Mouse (Mus musculus) intestine, embryonic 15.5 days (tissue): ENCODE measurements around the gene Cphx3. TPM values are rescaled to one million over a fixed set of nuclear protein-coding genes. Genes with fewer than 3 reads are reported as not detected.
A peak's percentile ranks its signal among the peaks of the same experiment; 100 is the strongest.
"Not testable (repeated sequence)": the region's sequence is repeated elsewhere in the genome, so short reads cannot be mapped to it uniquely, and the experiment has no call there.

Source experiments
- ATAC-seq: fragments of 200-750 bp; cut with Nextera tagmentation; 2 replicates; pipeline ENCODE4 v1.8.0; 2017; ENCODE audit warnings: moderate TSS enrichment, moderate library complexity
- H3K27ac ChIP-seq: fragments of 300-500 bp; sonication (generic); 2 replicates; pipeline ENCODE4 v1.5.1; 2015; ENCODE audit warnings: mild to moderate bottlenecking, inconsistent platforms
- H3K27me3 ChIP-seq: fragments of 300-500 bp; sonication (generic); replicated peaks from 2 replicates; pipeline ENCODE4 v1.6.1; 2015; ENCODE audit warnings: inconsistent platforms
- H3K36me3 ChIP-seq: fragments of 300-500 bp; sonication (generic); 2 replicates; pipeline ENCODE4 v1.6.1; 2015; ENCODE audit warnings: inconsistent platforms
- H3K4me1 ChIP-seq: fragments of 300-500 bp; sonication (generic); replicated peaks from 2 replicates; pipeline ENCODE4 v1.6.1; 2015; ENCODE audit warnings: inconsistent platforms
- H3K4me2 ChIP-seq: fragments of 300-500 bp; sonication (generic); replicated peaks from 2 replicates; pipeline ENCODE4 v1.6.1; 2015; ENCODE audit warnings: mild to moderate bottlenecking, inconsistent platforms
- H3K4me3 ChIP-seq: fragments of 300-500 bp; sonication (generic); replicated peaks from 2 replicates; pipeline ENCODE4 v1.5.1; 2015; ENCODE audit warnings: inconsistent platforms
- H3K9ac ChIP-seq: fragments of 300-500 bp; sonication (generic); 2 replicates; pipeline ENCODE4 v1.6.1; 2015; ENCODE audit warnings: inconsistent platforms
- H3K9me3 ChIP-seq: fragments of 300-500 bp; sonication (generic); 2 replicates; pipeline ENCODE4 v1.6.1; 2016; ENCODE audit warnings: inconsistent platforms
- WGBS: fragments of 180-500 bp; shearing (Covaris S2); methylation state at CpG from one replicate; pipeline ENCODE4 v1.1.7; 2015; 5-methylcytosine and 5-hydroxymethylcytosine counted together
- polyA plus RNA-seq: library from polyadenylated mRNA; unstranded; fragments of >200 nt; fragmentation: Nextera tagmentation; extraction: Ambion mirVana; gene quantifications from 2 replicates; pipeline ENCODE4 v1.2.1, GENCODE M21; 2015

The Cphx3 gene
- polyA plus RNA-seq, 1 experiment from 2014 or later: not detected

DNA sequence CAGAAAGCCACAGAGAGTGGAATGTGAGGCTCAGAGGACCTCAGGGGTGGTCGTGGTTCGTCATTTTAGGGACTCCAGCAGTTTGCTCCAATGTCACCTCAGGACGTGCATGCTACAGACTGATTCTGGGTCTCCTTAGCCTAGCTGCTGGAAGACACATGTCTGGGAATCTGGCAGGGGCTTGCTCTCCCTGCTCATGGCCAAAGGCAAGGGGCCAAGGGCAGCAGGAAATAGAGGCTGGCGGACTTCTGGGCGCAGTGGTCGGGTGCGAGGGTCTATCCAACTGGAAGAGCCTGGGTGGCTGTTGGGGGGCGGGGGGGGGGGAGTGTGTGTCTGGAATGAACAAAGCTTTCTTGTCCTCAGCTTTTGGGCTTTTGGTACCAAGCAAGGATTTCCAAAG is 106.3 kb downstream of the Cphx3 start:
- no CpG with 5 or more reads among the region's 8 CpGs for WGBS
- H3K27ac ChIP-seq, H3K4me2 ChIP-seq, H3K36me3 ChIP-seq, ATAC-seq, H3K9ac ChIP-seq, H3K4me1 ChIP-seq, H3K27me3 ChIP-seq, H3K9me3 ChIP-seq, H3K4me3 ChIP-seq: not testable (repeated sequence)

DNA sequence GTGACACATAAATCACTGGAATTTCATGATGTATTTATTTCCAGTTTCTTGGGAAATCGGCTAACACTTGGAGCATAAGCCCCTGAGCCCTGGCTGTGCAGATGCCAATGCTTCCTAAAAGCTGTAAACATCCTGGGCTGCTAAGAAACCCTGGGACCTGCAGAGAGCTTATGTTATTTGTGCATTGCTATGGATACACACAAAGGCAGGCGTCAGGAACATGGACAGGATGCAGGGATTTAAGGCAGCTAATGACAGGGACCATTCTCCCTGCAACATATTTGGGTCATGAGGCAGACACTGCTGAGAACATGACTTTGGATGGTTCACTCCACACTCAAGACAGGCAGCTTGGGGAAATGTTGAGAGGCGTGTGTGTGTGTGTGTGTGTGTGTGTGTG is 115.8 kb downstream of the Cphx3 start:
- not testable (repeated sequence) for H3K9me3 ChIP-seq, H3K4me2 ChIP-seq, H3K4me3 ChIP-seq, H3K27ac ChIP-seq, H3K9ac ChIP-seq, H3K4me1 ChIP-seq, H3K27me3 ChIP-seq, ATAC-seq, H3K36me3 ChIP-seq
- no CpG with 5 or more reads among the region's 3 CpGs for WGBS

DNA sequence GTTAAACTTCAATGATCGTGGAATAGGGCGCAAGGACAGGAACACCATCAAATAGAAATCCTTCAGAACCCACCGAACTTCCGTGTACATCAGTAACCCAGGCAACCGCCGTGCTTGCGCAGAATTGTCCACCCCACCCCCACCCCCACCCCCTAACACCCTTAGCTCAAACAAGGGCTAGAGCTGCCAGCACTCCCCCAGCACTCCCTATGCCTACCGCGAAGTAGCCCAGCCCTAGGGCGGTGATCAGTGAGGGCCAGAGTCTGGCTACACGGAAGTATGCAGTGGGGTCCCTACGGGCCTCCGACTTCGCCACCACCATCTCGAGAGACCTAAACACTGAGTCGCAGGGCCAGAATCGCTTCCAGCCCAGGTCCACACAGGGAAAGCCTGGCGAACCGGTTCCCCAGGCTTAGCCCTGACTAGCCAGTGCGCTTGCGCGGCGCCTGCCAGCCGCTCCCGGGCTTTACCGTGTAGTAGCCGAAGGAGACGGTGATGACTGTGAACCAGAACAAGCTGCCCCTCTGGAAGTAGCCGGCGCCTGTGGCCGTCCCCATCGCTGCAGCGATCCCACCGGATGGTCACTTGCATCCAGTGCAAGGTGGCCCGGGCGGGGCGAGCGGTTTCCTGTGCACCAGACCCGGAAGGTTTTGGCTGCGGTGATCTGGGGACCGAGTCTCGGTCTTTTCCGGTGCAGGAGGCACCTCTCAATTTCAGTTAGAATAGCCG is 124.3 kb downstream of the Cphx3 start:
- not testable (repeated sequence) for H3K4me2 ChIP-seq, H3K4me3 ChIP-seq, H3K9ac ChIP-seq, H3K27ac ChIP-seq, H3K36me3 ChIP-seq, H3K27me3 ChIP-seq, H3K4me1 ChIP-seq, H3K9me3 ChIP-seq
- WGBS: no CpG with 5 or more reads among the region's 44 CpGs
- peak; percentile 96 for ATAC-seq

DNA sequence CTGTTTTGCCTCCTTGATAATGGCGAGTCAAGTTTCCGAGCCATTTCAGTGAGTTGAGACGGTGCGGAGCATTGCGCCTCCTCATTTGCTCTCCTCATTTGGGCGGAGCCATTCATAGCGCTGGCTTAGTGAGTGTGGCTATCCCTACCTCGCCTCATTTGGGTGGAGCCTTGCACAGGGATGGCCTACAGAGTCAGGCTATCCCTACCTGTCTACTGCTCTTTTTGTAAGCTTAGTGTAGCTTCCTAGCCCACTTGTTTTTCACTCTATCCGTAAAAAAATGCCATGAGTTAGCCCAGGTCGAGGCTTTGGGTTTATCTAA is 124.8 kb downstream of the Cphx3 start, which contains the start of gene Tmem254b:
Tmem254b (minus strand) TSS at position 116 of the 322 bp plus-strand sequence.
- not testable (repeated sequence) for H3K36me3 ChIP-seq, H3K9me3 ChIP-seq, H3K4me3 ChIP-seq, H3K27me3 ChIP-seq, H3K9ac ChIP-seq, H3K4me1 ChIP-seq, H3K4me2 ChIP-seq, H3K27ac ChIP-seq
- no CpG with 5 or more reads among the region's 10 CpGs for WGBS
- peak; percentile 94 for ATAC-seq

DNA sequence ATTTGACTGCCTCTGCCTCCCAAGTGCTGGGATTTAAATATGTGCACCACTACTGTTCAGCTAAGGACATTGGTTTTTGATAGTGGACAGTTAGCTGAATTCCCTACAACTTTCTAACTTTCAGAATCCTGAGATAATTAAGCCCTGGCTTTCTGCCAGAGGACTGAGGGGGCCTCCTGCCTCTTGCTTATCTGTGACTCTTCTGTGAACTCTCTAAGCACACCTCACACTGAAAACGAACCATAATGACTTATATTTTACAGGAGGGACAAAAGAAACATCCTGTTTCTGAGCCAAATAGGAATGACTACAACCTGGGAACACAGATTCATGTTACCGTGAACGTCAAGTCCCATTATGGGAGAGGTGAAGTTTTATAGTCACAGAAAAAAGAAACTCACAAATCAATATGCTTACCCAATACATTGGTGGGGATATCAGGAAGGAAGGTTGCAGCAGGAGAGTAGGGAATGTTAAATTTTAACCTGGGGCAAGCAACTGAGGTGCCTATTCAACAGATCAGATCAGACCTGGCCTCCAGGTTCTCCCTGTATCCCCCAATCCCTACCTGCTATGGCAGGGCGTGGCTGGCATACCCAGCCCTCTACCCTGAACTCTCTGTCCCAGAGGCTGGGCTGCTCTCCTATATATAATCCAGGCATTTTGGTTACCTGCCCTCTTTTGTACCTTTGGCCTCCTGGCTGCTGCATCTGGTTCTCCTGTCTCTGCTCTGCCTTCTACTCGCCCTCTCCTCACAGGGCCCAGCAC is 134.3 kb downstream of the Cphx3 start:
- H3K9me3 ChIP-seq, H3K4me3 ChIP-seq, H3K4me1 ChIP-seq, H3K4me2 ChIP-seq, H3K27me3 ChIP-seq, H3K9ac ChIP-seq, H3K27ac ChIP-seq, H3K36me3 ChIP-seq: not testable (repeated sequence)
- no CpG with 5 or more reads among the region's 5 CpGs for WGBS
- peak; percentile 98 for ATAC-seq

DNA sequence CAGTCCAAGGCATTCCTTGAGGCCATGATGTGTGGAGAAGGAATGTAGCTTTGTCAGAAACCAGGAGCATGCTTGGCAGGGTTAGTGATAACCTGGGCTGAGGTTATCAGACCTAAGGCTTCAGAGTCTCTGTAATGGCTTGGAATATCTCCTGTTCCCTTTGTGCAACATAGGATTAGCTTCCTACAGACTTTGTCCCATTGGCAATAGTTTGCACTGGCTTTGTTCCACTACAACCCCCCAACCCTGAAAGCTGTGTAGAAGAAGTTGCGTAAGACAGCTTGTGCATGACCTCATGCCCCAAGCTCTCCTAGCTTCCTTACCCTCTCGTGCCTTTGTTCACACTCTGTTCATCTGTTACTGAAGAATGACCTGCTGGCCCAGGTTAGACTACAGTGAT is 155.1 kb downstream of the Cphx3 start:
- not testable (repeated sequence) for H3K36me3 ChIP-seq, H3K4me3 ChIP-seq, H3K4me1 ChIP-seq, H3K9ac ChIP-seq, H3K4me2 ChIP-seq, H3K27me3 ChIP-seq, H3K9me3 ChIP-seq, H3K27ac ChIP-seq
- WGBS: no CpG with 5 or more reads among the region's 2 CpGs
- ATAC-seq: peak; percentile 43; the same call in 1 of the 2 replicates

DNA sequence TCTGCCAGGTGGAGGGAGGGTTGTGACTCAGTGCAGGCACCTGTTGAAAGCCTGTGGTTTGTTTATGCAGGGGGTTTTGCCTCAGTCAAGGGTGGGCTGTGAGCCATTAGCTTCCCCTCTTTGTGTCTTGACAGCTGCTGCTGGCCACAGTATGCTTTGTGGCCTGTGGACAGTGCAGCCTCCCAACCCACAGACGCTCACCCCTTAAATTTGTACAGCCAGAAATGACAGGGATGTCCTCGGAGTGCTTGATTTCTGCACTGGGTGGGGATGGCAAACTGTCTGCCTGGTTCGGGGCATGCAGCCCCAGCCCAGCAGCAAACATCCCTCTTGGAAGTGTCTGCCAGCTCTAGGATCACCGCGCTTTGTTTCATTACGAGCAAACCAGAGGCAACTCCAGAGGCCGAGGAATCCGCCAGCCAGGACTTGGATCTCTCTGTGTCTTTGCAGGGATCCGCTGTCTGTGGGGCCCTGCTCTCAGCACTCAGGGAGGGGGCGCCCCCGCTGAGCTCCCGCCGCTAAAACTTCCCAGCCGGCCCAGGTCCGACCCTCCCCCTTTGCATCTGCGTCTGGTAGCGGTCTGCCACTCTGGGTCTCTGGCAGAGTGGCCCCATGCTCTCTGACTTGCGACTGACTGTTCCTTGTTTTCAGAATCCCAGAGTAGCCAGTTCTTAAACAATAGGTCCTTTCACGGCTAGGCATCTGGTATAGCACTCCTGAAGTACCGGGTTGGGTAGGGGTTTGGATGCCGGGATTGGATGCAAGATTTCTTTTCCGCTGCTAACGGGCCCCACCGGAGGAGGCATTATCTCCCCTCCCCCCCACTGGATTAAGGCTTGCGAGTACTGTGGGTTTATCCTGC is 175.9 kb downstream of the Cphx3 start, which contains the start of gene Duxbl3:
Duxbl3 (plus strand) TSS at position 207 of the 862 bp plus-strand sequence.
- not testable (repeated sequence) for H3K9ac ChIP-seq, H3K4me3 ChIP-seq, H3K27me3 ChIP-seq, H3K27ac ChIP-seq, H3K36me3 ChIP-seq, H3K9me3 ChIP-seq, H3K4me2 ChIP-seq, H3K4me1 ChIP-seq
- ATAC-seq: peak; percentile 80
- WGBS: no CpG with 5 or more reads among the region's 25 CpGs

DNA sequence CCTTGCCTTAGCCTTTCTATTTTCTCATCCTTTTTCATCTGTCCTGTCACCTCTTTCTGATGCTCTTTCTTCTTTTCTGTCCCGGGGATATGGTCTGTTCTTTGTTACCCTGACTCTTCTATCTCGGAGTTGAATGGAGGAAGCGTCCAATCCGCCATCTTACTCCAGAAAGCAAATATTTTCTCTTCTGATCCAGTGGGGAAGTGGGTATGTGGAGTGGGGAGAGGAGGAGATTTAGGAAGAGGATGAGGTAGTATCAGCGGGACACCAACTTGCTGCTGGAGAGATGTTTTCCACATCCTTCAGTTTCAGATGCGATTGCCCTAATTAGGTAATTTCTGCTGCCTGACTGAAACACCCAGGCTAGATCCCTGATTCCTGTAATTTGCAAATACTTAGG is 176.6 kb downstream of the Cphx3 start:
- not testable (repeated sequence) for H3K4me3 ChIP-seq, H3K4me1 ChIP-seq, H3K9ac ChIP-seq, H3K36me3 ChIP-seq, H3K27ac ChIP-seq, H3K4me2 ChIP-seq, H3K9me3 ChIP-seq, ATAC-seq, H3K27me3 ChIP-seq
- WGBS: no CpG with 5 or more reads among the region's 6 CpGs

Other genes with a start within 250 kb of the Cphx3 start
- gene Anxa11, start 240.1 kb upstream of the Cphx3 start, polyA plus RNA-seq: 71.5 and 72.2 TPM in 2 replicates
- 1.9 TPM in 1 of 2 replicates, not detected in the other for gene Plac9a, start 179.2 kb upstream of the Cphx3 start, polyA plus RNA-seq
- gene Tmem254a, start 154.6 kb upstream of the Cphx3 start, polyA plus RNA-seq: 4.1 and 7.7 TPM in 2 replicates
- gene Cphx1, start 144.0 kb upstream of the Cphx3 start, polyA plus RNA-seq: 0.36 TPM in 1 of 2 replicates, not detected in the other
- 0.84 and 1.4 TPM in 2 replicates for gene Duxbl1, start 103.7 kb upstream of the Cphx3 start, polyA plus RNA-seq
- 22.4 and 24.3 TPM in 2 replicates for gene Gm9780, start 39.6 kb upstream of the Cphx3 start, polyA plus RNA-seq
- gene Tmem254c, start 14.9 kb upstream of the Cphx3 start, polyA plus RNA-seq: 47.1 and 59.1 TPM in 2 replicates
- gene Cphx2, start 781 bp upstream of the Cphx3 start, polyA plus RNA-seq: not detected in 2 replicates
- 0.67 and 0.75 TPM in 2 replicates for gene Duxbl2, start 36.1 kb downstream of the Cphx3 start, polyA plus RNA-seq
- 21.9 and 31.3 TPM in 2 replicates for gene Plac9b, start 100.2 kb downstream of the Cphx3 start, polyA plus RNA-seq
- 57.8 and 65.5 TPM in 2 replicates for gene Tmem254b, start 124.7 kb downstream of the Cphx3 start, polyA plus RNA-seq
- 0.47 and 0.74 TPM in 2 replicates for gene Duxbl3, start 175.7 kb downstream of the Cphx3 start, polyA plus RNA-seq